Mouse (Mus musculus): ENCODE results near the gene Vps13c. TPM values are rescaled to one million over a fixed set of nuclear protein-coding genes. Genes with fewer than 3 reads are reported as not detected.

Vps13c gene
- polyA plus RNA-seq, 1 experiment from 2014 or later = 4.0 TPM

- DNase-seq (ENCODE audit: low spot score) = no peak
- 93% methylated on average over 7 of the region's 7 CpGs for WGBS
- no peak overlapping the region for H3K4me3 ChIP-seq
- H3K9me3 ChIP-seq = no peaks in the 10 kb centered on the region
- H3K27ac ChIP-seq (replicated peaks) = no peak overlapping the region
- H3K36me3 ChIP-seq (replicated peaks) = no peaks in the 10 kb centered on the region
- peaks cover 7% of the 10 kb centered on the region for H3K4me1 ChIP-seq
- no peaks in the 10 kb centered on the region for H3K27me3 ChIP-seq (replicated peaks; ENCODE audit: low read depth, poor library complexity, severe bottlenecking)
Measured at GRCm38 (mm10) chr9:68006566-68006965, 166.4 kb downstream of the Vps13c start.

- 6% methylated on average over 11 of the region's 11 CpGs for WGBS
Measured at GRCm38 (mm10) chr9:68014991-68015396, 174.8 kb downstream of the Vps13c start.

DNA sequence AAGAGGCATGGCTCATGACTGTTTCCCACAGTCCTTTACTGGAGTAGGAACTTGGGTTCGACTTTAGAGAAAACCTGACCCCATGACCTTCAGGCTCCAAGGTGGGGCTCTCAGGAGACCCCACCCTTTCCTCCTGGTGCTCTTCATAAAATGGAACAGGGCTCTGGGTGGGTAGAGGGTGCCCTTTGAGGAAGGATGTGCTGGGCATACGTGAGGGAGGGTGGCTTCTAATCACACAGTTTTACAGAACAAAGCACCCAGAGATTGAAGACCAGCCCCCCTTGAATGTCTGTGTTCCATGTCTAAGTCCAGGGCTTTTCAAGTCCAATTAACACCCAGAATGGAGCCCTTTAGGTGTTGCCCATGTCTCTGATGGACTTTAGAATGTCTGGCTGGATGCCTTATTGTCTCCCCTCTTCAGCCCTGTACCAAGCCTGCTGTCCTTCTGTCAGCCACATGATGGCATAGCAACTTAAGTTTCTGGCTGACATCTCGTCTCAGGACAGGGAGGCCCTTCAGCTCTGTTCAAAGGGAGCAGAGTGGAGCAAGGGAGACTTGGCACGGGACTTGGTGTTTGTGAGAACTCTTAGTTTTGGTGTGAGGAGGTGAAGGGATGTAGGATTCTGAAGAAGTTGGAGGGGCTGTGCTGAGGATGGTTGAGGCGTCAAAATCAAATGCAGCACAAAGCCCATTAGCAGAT is 176.2 kb downstream of the Vps13c start:
- WGBS = 51% methylated on average over 5 of the region's 5 CpGs
- DNase-seq (ENCODE audit: low spot score) = peak; percentile 58

More at GRCm38 (mm10) chr9:68014991-68015396, 174.8 kb downstream of the Vps13c start:
- H3K27me3 ChIP-seq (replicated peaks; ENCODE audit: low read depth, poor library complexity, severe bottlenecking) = peaks cover 9% of the 10 kb centered on the region; the same call in 1 of the 2 replicates
- no peak overlapping the region for H3K27ac ChIP-seq (replicated peaks)
- H3K4me1 ChIP-seq = peaks cover 7% of the 10 kb centered on the region
- H3K36me3 ChIP-seq (replicated peaks) = no peaks in the 10 kb centered on the region
- H3K9me3 ChIP-seq = no peaks in the 10 kb centered on the region
- peak; percentile 86 for DNase-seq (ENCODE audit: low spot score)
- H3K4me3 ChIP-seq = no peak overlapping the region

GRCm38 (mm10) chr9:68020776-68021365 is 180.7 kb downstream of the Vps13c start:
- DNase-seq (ENCODE audit: low spot score) = no peak
- Histone ChIP-seq H3K27ac (replicated peaks) (no peak overlapping the region), H3K27me3 (replicated peaks; ENCODE audit: low read depth, poor library complexity, severe bottlenecking) (peaks cover 5% of the 10 kb centered on the region; the same call in 1 of the 2 replicates), H3K4me3 (no peak overlapping the region), H3K9me3 (no peaks in the 10 kb centered on the region), H3K36me3 (replicated peaks) (no peaks in the 10 kb centered on the region), H3K4me1 (no peaks in the 10 kb centered on the region)
- WGBS = 88% methylated on average over 8 of the region's 8 CpGs

More for the DNA sequence above, 176.2 kb downstream of the Vps13c start:
- Histone ChIP-seq H3K27me3 (replicated peaks; ENCODE audit: low read depth, poor library complexity, severe bottlenecking) (peaks cover 9% of the 10 kb centered on the region; the same call in 1 of the 2 replicates), H3K27ac (replicated peaks) (no peak overlapping the region), H3K4me1 (peaks cover 7% of the 10 kb centered on the region), H3K4me3 (no peak overlapping the region), H3K36me3 (replicated peaks) (no peaks in the 10 kb centered on the region), H3K9me3 (no peaks in the 10 kb centered on the region)

DNA sequence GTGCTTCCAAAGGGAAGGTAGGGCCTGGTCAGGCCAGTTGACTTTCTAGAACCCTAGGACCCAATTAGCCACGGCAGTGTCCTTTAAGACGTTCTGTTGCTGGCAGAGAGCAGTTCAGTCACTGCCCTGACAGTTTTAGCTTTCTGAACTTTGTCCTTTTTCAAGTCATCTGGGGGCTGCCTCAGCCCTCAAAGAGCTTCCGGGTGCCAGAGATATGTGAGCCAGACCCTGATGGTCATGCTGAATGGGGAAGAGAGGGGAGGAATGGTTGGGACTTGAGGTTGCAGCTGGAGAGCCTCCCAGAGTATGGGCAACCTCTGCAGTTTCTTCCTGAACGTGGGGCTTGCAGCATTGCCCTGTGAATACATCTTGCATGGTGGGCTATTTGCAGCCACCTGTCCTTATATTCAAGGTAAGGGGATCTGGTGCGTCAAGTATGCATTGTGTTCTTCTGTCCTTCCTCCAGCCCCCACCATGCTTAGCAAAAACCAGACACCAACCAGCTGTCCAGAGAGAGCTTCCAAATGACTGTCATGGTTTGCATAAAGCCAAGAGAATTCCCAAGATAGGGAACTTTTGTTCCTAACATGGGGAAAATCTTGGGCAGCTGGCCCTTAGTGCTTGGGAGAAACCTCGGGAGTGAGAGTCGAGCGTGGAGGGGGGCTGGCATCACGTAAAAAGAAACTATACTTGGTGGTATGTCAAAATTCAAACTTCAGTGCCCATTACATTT is 182.3 kb downstream of the Vps13c start:
- H3K27me3 ChIP-seq (replicated peaks; ENCODE audit: low read depth, poor library complexity, severe bottlenecking) = 0 out of 2 replicates have a peak, but pooled peaks cover 3% of the 10 kb centered on the region

DNA sequence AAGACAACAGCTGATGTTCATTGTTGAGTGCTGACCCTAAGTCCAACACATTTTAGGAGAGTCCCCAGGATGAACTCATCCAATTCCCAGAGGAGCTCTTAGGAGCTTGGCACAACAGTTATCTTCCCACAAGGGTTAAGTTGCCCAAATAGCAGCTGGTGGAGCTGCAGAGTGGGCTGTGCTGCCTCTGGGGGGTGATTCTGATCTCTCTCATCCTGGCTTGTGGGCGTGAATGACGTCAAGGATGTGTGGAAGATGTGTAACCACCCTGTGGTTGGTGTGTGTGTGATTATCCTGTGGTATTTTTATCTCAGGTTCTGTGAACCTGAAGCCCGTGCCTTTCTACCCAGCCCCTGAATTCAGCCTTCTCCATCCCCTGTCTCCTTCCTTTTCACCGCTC is 188.4 kb downstream of the Vps13c start:
- Histone ChIP-seq H3K4me3 (no peak overlapping the region), H3K9me3 (no peaks in the 10 kb centered on the region)

More for the DNA sequence above, 182.3 kb downstream of the Vps13c start:
- 85% methylated on average over 9 of the region's 9 CpGs for WGBS
- Histone ChIP-seq H3K36me3 (replicated peaks) (no peaks in the 10 kb centered on the region), H3K9me3 (no peaks in the 10 kb centered on the region), H3K4me3 (no peak overlapping the region), H3K4me1 (no peaks in the 10 kb centered on the region), H3K27ac (replicated peaks) (no peak overlapping the region)
- no peak for DNase-seq (ENCODE audit: low spot score)

DNA sequence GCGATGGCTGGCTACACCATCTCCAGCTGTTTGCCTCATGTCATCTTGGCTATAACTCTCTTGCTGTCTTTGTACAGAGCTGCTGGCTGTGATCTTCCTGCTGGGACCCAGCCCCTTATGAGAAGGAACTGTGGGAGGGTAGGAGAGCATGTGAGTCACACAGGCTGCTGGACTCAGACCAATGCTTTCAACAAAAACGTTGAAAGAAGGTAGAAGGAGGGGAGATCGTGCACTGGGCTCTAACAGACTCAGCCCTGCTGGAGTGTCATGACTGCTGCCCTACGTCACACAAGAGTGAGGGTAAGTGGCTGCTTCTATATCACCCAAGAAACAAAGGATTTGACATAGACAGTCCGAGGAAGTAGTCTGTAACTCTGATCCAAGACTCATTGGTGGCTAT is 193.6 kb downstream of the Vps13c start:
- Histone ChIP-seq H3K4me3 (no peak overlapping the region), H3K9me3 (no peaks in the 10 kb centered on the region), H3K27ac (replicated peaks) (no peak overlapping the region), H3K36me3 (replicated peaks) (no peaks in the 10 kb centered on the region), H3K27me3 (replicated peaks; ENCODE audit: low read depth, poor library complexity, severe bottlenecking) (no peaks in the 10 kb centered on the region), H3K4me1 (peaks cover 11% of the 10 kb centered on the region)
- DNase-seq (ENCODE audit: low spot score) = no peak
- 77% methylated on average over 5 of the region's 5 CpGs for WGBS

More for the DNA sequence above, 188.4 kb downstream of the Vps13c start:
- 82% methylated on average over 4 of the region's 4 CpGs for WGBS
- DNase-seq (ENCODE audit: low spot score) = no peak
- H3K4me1 ChIP-seq = no peaks in the 10 kb centered on the region
- H3K27ac ChIP-seq (replicated peaks) = no peak overlapping the region
- H3K27me3 ChIP-seq (replicated peaks; ENCODE audit: low read depth, poor library complexity, severe bottlenecking) = no peaks in the 10 kb centered on the region
- H3K36me3 ChIP-seq (replicated peaks) = no peaks in the 10 kb centered on the region

Other genes with a start within 250 kb of the Vps13c start
- gene C2cd4b, start 81.0 kb upstream of the Vps13c start, polyA plus RNA-seq (2016; fragmentation: Nextera tagmentation; extraction: Ambion mirVana) = 0.14 and 0.19 TPM in 2 replicates
- gene C2cd4a, start 8.1 kb upstream of the Vps13c start, polyA plus RNA-seq (2016; fragmentation: Nextera tagmentation; extraction: Ambion mirVana) = not detected in 2 replicates